Mouse (Mus musculus): Measurements from ENCODE around the gene Rufy3.
A peak's percentile ranks its signal among the peaks of the same experiment; 100 is the strongest.

The Rufy3 gene

GRCm38 (mm10) chr5:88684226-88684625, 119.4 kb downstream of the Rufy3 start:
- peak; percentile 63 for DNase-seq (ENCODE audit: low read depth, low spot score)

DNA sequence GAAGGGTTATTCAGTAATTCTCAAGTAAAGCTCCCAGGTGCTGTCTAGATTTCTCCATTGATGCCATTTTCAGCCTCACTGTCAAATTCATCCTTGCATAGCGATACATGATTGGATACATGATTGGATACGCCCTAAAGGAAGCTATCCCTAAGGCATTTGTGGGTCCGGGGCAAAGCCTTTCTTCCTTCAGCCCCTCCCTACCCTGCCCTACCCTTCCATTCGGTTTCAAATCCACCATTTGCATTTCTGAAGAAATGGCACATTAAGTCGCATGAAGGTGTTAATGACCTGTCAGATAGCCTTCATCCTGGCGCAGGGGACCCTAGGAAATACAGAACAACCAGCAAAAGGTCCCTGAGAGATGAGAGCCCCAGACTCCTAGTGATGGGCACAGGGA, 120.5 kb downstream of the Rufy3 start:
- DNase-seq (ENCODE audit: low read depth, low spot score), result peak; percentile 72

DNA sequence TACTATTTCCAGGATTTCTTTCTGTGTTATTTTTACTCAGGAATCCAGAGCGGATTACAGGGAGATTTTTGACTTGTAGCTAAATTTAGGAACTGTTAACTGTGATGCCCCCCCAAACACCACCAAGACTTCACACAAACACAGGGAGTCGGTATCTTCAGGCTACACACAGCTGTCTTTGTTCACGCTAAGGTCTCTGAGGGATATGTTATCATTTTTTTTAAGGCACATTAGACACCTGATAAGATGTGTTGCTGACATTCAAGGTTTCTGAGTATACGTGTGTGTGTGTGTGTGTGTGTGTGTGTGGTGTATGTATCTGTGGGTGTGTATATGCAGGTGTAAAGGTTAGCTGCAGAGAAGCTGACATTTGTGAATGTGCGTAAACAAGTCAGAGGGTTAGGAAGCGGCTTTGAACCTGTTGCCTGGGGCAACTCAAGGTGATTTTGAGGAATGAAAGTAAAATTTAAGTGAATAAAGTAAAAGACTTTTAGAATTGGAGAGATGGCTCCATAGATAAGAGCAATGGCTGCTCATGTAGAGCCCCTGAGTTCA, 121.0 kb downstream of the Rufy3 start:
- no peak for DNase-seq (ENCODE audit: low read depth, low spot score)

DNA sequence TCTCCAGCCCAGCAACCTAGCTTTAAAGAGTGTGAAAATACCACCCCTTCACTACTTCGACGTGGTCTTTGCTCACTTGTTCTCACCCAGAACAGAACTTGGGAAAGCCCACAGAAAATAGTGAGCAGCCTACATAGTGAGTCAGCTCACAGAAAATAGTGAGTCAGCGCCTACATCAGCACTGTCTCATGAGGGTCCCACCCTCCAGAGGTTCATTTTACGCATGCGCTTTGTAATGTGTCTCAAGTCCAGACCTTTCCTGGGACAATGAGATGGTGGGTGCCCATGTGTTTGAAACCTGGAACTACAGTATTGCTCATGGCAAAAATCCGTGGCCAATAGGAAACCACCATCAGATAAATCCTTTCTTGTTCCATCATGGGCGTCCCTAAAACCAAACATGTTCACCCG, 123.2 kb downstream of the Rufy3 start:
- DNase-seq (ENCODE audit: low read depth, low spot score), result peak; percentile 63

DNA sequence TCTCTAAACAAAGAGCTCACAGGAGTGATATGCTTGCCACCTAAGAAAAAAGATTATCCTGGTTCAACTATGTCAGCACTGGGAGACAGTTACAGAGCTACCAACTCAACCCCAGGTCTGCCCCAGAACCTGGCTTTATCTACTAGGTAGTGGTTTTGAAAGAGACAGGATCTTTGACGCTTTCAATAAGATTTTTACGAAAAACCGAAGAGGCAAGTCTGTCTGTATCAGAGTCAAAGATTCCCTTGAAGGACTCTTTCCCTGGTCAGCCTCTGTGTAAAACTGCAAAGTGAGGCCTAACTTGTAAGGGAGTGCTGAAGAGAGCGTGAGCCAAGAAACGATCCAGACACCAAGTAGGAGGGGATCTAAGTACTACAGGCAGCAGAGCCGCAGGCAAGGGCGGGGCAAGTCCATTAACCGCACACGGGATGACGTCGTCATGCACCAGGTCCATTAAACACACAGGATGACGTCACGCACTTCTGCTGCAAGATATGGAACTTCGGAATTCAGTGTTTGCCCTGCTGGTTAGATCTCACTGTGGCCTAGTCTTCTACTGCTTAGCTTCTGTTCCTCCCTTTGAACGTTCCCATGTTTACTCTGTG, 123.8 kb downstream of the Rufy3 start:
- peak; percentile 94 for DNase-seq (ENCODE audit: low read depth, low spot score)

DNA sequence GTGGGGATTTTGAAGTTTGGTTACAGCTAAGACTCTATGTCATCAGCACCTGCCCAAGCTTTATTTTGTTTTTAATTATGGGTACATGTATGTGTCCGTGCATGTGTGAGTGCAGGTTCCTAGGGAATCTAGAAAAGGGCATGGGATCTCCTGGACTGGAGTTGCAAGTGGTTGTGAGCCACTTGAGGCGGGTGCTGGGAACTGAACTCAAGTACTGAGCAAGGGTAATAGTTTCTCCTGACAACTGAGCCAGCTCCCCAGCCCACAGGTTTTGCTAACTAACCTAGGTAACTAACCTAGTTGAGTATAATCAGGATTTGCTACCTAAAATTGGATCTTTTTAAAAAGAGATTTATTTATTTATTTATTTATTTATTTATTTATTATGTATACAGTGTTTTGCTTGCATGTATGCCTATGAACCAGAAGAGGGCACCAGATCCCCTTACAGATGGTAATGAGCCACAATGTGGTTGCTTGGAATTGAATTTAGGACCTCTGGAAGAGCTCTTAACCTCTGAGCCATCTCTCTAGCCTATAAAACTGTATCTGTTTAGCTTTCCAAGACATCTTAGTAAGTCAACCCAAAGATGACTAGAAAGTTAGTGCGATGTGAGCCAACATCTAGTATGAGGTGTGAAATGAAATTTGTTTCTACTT, 124.6 kb downstream of the Rufy3 start:
- DNase-seq (ENCODE audit: low read depth, low spot score), result peak; percentile 75

DNA sequence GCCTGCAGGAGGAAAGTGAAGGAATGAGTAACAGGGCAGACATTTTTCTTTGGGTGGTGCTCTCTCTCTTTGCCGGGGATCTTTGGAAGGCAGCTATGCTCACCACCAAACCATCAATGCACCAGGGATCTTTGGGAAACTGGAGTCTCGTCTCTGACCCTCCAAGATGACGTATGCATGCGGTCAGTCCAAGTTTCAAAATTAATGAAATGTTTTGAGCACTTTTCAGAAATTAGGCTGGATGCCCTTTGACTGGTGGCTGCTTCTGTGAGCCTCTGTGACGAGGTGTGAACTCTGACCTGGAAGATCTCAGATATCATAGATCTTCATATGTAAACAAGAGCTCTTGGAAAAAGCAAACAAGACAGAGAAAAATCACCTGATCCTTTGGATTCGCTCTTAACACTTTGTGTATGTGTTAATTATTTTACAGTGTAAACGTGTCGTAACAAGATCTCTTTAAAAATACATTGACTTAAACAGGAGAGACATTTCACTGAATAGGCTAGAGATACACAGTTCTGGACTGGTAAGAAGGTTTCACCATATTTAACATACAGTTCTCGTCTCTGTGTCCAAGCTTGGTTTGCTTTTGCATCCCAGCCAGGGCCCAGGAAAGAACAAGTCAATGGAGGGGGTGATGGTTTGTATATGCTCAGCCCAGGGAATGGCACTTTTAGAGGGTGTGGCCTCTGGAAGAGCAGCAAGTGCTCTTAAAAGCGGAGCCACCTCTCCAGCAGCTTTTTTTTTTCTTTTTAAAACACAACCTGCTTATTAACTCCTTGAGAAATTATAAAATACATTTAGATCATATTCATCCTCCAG, 126.1 kb downstream of the Rufy3 start:
- no peak for DNase-seq (ENCODE audit: low read depth, low spot score)

DNA sequence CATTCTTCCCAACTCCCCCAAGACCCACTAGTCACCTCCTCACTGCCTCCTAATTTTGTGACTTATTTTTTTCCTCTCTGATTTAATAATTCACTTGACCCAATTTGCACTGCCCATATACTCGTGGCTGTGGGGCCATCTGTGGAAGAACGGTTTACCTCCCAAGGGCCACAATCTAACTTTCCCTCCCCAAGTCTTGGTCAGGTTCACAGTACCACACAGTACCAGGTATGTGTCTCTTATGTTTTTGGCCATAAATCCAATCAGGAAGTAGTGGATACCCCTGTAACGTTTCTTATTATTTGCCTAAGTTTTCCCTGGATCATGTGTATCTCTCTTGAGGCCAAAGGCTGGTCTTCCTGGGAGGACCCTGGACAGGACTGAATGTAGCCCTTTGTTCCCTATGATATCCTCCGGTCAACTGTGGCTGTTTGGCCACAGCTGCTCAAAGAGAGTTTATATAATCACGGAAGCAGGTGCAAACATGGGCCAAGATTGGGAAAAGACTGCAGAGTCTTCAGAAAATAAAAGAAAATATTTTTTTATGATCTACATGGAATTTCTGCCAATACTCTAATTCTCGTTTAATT, 126.8 kb downstream of the Rufy3 start:
- DNase-seq (ENCODE audit: low read depth, low spot score), result no peak

- DNase-seq (ENCODE audit: low read depth, low spot score), result no peak
Observed at GRCm38 (mm10) chr5:88692586-88692985, 127.7 kb downstream of the Rufy3 start.

DNA sequence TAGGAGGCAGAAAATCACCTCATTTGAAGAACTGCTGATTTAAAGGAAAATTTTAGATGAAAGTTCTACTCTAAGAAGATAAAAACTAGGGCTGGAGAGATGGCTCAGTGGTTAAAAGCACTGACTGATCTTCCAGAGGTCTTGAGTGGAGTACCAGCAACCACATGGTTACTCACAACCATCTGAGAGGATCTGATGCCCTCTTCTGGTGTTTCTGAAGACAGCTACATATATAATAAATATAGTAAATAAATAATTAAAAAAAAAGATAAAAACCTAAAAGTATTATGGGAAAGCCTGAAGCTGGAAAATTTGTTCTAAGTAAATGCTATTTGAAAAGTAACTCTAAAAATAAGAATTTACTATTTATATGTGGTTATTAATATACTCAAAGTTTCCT, 128.2 kb downstream of the Rufy3 start:
- no peak for DNase-seq (ENCODE audit: low read depth, low spot score)

DNA sequence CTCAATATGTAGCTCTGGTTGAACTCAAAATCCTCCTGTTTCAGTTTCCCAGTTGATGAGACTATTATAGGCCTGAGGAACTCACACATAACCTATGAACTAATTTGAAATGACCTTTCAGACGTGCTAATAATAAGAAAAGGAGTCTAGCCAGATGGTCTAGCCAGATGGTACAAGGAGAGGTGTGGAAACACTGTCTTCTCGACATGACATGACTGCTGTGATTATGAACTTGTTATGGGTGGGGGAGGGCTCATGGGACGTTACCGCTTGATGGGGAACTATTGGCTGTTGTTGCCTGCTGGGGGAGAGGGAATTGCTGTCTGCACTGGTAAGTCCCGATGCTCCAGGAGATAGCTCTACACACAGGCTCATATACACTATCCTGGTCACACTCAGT, 132.5 kb downstream of the Rufy3 start:
- no peak for DNase-seq (ENCODE audit: low read depth, low spot score)

DNA sequence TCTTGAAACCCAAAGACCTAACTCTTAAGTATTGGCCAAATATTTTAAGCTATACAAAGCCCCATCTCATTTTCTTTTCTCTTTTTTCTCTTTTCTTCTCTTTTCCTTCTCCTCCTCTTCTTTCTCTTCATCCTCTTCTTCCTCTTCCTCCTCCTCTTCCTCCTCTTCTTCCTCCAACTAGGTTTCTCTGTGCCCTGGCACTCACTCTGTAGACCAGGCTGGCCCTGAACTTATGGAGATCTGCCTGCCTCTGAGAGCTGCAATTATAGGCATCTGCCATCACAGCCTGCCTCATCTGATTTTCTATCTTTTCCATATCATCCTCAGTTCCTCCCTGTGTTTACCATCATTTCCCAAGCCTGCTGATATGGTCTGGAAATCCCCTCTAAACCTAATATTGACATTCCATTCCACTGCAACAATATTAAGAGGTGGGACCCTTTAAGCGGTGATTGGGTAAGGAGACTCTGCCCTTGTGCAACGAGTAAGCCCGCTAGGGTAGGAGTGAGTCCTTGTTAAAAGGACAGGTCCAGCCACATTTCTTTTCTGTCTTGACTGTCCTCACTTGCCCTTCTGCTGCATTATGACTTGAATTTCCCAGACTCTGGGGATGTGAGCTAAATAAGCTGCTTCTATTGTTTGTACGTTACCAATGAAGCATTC, 134.5 kb downstream of the Rufy3 start:
- DNase-seq (ENCODE audit: low read depth, low spot score), result no peak
